Mouse (Mus musculus): Measurements from ENCODE around the gene Slc19a2.

- no peak for TF ChIP-seq CTCF (IDR thresholded peaks at IDR 0.05; ENCODE audit: extremely low read depth, insufficient read depth, low read length)
- no peak for TF ChIP-seq POLR2A (IDR thresholded peaks at IDR 0.05; ENCODE audit: extremely low read depth, insufficient read depth, low read length)
Observed at GRCm38 (mm10) chr1:164220261-164220660, 28.6 kb upstream of the Slc19a2 start.
